Mouse (Mus musculus) liver, embryonic 16.5 days (tissue): ENCODE data around the gene Upf2. TPM values are rescaled to one million over a fixed set of nuclear protein-coding genes. Genes with fewer than 3 reads are reported as not detected.

Source experiments
- ATAC-seq: fragments of 200-750 bp; cut with Nextera tagmentation; 2 replicates; pipeline ENCODE4 v1.8.0; 2017; ENCODE audit warnings: low read depth, mild to moderate bottlenecking, moderate number of reproducible peaks, moderate library complexity
- H3K27ac ChIP-seq: fragments of 300-500 bp; sonication (generic); 2 replicates; pipeline ENCODE4 v1.5.1; 2014; ENCODE audit warnings: mild to moderate bottlenecking, low read length
- H3K27me3 ChIP-seq: fragments of 300-500 bp; sonication (generic); 2 replicates; pipeline ENCODE4 v1.6.1; 2014; ENCODE audit warnings: low read depth, low read length, mixed read lengths; ENCODE audit not compliant: control insufficient read depth, insufficient read depth
- H3K36me3 ChIP-seq: fragments of 300-500 bp; sonication (generic); 2 replicates; pipeline ENCODE4 v1.6.1; 2014; ENCODE audit warnings: mild to moderate bottlenecking; ENCODE audit not compliant: control insufficient read depth, insufficient read depth
- H3K4me1 ChIP-seq: fragments of 300-500 bp; sonication (generic); 2 replicates; pipeline ENCODE4 v1.6.1; 2014; ENCODE audit warnings: low read depth, low read length, mixed read lengths; ENCODE audit not compliant: control insufficient read depth
- H3K4me2 ChIP-seq: fragments of 300-500 bp; sonication (generic); 2 replicates; pipeline ENCODE4 v1.6.1; 2014; ENCODE audit warnings: low read depth, low read length, mixed read lengths
- H3K4me3 ChIP-seq: fragments of 300-500 bp; sonication (generic); 2 replicates; pipeline ENCODE4 v1.5.1; 2014; ENCODE audit warnings: low read depth, mild to moderate bottlenecking, low read length
- H3K9ac ChIP-seq: fragments of 300-500 bp; sonication (generic); 2 replicates; pipeline ENCODE4 v1.6.1; 2014; ENCODE audit warnings: low read depth, low read length
- H3K9me3 ChIP-seq: fragments of 300-500 bp; sonication (generic); replicated peaks from 2 replicates; pipeline ENCODE4 v1.6.1; 2016; ENCODE audit warnings: low read length; ENCODE audit not compliant: control insufficient read depth
- WGBS: fragments of 180-500 bp; shearing (Covaris S2); extraction: QIAGEN DNeasy Blood & Tissue Kit; methylation state at CpG from one replicate; pipeline ENCODE4 v1.1.7; 2014; ENCODE audit not compliant: insufficient replicate concordance; 5-methylcytosine and 5-hydroxymethylcytosine counted together
- polyA plus RNA-seq: library from polyadenylated mRNA; unstranded; fragments of >200 nt; fragmentation: Nextera tagmentation; extraction: Ambion mirVana; gene quantifications from 2 replicates; pipeline ENCODE4 v1.2.1, GENCODE M21; 2015

Gene Upf2
- polyA plus RNA-seq, 1 experiment from 2014 or later, result 4.1 TPM

DNA sequence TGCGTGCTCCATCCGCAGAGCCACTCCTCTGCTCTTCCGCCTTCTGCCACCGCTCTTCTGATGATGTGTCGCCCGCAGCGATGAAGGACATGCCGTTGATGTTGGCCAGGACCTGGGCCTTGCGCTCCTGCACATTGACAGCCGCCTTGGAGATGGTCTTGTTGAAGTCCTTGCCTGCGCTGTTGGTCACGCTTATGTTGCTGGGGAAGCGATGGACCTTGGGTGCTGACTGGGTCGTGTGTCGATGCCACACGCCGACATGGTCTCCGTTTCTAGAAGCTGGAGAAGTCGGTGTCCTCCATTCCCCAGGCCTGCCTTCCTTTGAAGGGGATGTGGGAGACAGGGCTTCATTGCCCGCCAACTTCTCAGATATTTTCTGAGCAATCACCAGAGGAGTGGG lies 149.5 kb downstream of the Upf2 start:
- no peaks in the 10 kb centered on the region for H3K9me3 ChIP-seq
- 30% methylated on average over 20 of the region's 20 CpGs for WGBS
- H3K4me3 ChIP-seq, result peak overlapping the region; percentile 7; the same call in 1 of the 2 replicates
- H3K4me2 ChIP-seq, result peak overlapping the region; percentile 24
- H3K9ac ChIP-seq, result no peak overlapping the region
- peaks cover 21% of the 10 kb centered on the region for H3K27me3 ChIP-seq
- ATAC-seq, result no peak
- no peaks in the 10 kb centered on the region for H3K4me1 ChIP-seq
- no peaks in the 10 kb centered on the region for H3K36me3 ChIP-seq
- H3K27ac ChIP-seq, result no peak overlapping the region

DNA sequence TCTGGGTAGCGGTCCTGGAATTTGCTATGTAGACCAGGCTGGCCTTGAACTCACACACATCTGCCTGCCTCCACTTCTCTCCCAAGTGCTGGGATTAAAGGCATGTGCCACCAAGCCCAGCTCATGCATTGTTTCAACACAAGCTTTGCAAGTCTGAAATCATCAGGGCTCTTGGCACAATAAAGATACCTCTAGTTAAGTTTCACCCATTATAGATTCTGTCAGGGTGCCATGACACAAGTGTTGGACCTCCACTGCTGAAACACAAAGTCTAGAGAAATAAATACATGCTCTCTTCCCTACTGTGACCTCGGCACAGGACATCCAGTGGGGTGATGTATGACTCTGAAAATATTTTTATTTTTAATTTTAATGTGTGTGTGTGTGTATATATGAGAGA lies 154.2 kb downstream of the Upf2 start:
- H3K9me3 ChIP-seq, result no peaks in the 10 kb centered on the region
- H3K9ac ChIP-seq, result no peak overlapping the region
- no peak overlapping the region for H3K4me2 ChIP-seq
- no peak overlapping the region for H3K4me3 ChIP-seq
- H3K4me1 ChIP-seq, result no peaks in the 10 kb centered on the region
- ATAC-seq, result no peak
- H3K36me3 ChIP-seq, result no peaks in the 10 kb centered on the region
- peaks cover 9% of the 10 kb centered on the region for H3K27me3 ChIP-seq
- 68% methylated on average over 2 of the region's 2 CpGs for WGBS
- no peak overlapping the region for H3K27ac ChIP-seq

Other genes starting within 250 kb of the Upf2 start
- 0.99 and 1.3 TPM in 2 replicates for gene Camk1d, start 237.0 kb upstream of the Upf2 start, polyA plus RNA-seq
- 38.7 and 44.9 TPM in 2 replicates for gene Nudt5, start 106.5 kb upstream of the Upf2 start, polyA plus RNA-seq
- 116 and 134 TPM in 2 replicates for gene Cdc123, start 106.3 kb upstream of the Upf2 start, polyA plus RNA-seq
- 0.17 and 0.47 TPM in 2 replicates for gene Gm13199, start 88.5 kb upstream of the Upf2 start, polyA plus RNA-seq
- 14.2 and 15.1 TPM in 2 replicates for gene Sec61a2, start 56.0 kb upstream of the Upf2 start, polyA plus RNA-seq
- gene Dhtkd1, start 8.7 kb upstream of the Upf2 start, polyA plus RNA-seq, result 4.6 and 5.7 TPM in 2 replicates
- gene Proser2, start 178.7 kb downstream of the Upf2 start, polyA plus RNA-seq, result 7.1 and 10.2 TPM in 2 replicates